Mouse (Mus musculus): ENCODE results near the gene Tlx1. TPM values are rescaled to one million over a fixed set of nuclear protein-coding genes. Genes with fewer than 3 reads are reported as not detected.

Gene Tlx1
- not detected in 2 replicates for polyA plus RNA-seq (2012; ENCODE audit: insufficient read depth, insufficient read length, missing spikeins)

- no peak within 1 kb of the TSS for H3K4me3 ChIP-seq (ENCODE audit: insufficient read depth, low read length)
- no peaks in the 10 kb centered on the region for H3K4me1 ChIP-seq (ENCODE audit: control insufficient read depth, insufficient read depth, low read length)
- H3K27ac ChIP-seq (ENCODE audit: insufficient read depth, low read depth, low read length) = no peak within 1 kb of the TSS
- TF ChIP-seq POLR2A (IDR thresholded peaks at IDR 0.05; ENCODE audit: borderline replicate concordance, low read depth, low read length) (no peak), CTCF (IDR thresholded peaks at IDR 0.05; ENCODE audit: low read depth, low read length) (no peak)
Observed at GRCm38 (mm10) chr19:45150490-45151181, at the start of gene Tlx1. Gene Tlx1, plus strand, starts transcription at chr19:45150680.

DNA sequence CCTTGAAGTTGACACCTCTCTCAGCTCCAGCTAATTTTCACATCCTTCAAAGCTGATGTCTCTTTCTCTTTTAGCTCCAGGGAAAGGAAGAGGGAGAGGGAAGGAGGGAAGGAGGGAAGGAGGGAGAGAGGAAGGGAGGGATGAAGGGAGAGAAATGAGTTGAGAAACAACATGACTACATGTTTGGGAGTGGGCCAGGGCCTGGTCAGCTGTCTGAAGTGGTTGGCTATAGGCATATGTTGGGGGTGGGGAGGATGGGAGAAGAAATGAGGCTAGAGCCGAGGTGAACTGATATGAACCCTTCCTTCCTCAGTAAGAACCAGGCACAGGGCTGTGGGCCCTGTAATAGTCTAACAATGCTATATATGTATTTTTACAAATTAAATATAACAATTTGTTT, 44.9 kb upstream of the Tlx1 start:
- Histone ChIP-seq H3K27ac (ENCODE audit: insufficient read depth, low read depth, low read length) (no peak overlapping the region), H3K4me1 (ENCODE audit: control insufficient read depth, insufficient read depth, low read length) (no peaks in the 10 kb centered on the region), H3K4me3 (ENCODE audit: insufficient read depth, low read length) (no peak overlapping the region)
- TF ChIP-seq POLR2A (IDR thresholded peaks at IDR 0.05; ENCODE audit: borderline replicate concordance, low read depth, low read length) = no peak
- no peak for TF ChIP-seq CTCF (IDR thresholded peaks at IDR 0.05; ENCODE audit: low read depth, low read length)

- TF ChIP-seq CTCF (IDR thresholded peaks at IDR 0.05; ENCODE audit: low read depth, low read length) (no peak), POLR2A (IDR thresholded peaks at IDR 0.05; ENCODE audit: borderline replicate concordance, low read depth, low read length) (no peak)
- H3K27ac ChIP-seq (ENCODE audit: insufficient read depth, low read depth, low read length) = no peak overlapping the region
- no peak overlapping the region for H3K4me3 ChIP-seq (ENCODE audit: insufficient read depth, low read length)
- H3K4me1 ChIP-seq (ENCODE audit: control insufficient read depth, insufficient read depth, low read length) = no peaks in the 10 kb centered on the region
Observed at GRCm38 (mm10) chr19:45106689-45107088, 43.8 kb upstream of the Tlx1 start.

DNA sequence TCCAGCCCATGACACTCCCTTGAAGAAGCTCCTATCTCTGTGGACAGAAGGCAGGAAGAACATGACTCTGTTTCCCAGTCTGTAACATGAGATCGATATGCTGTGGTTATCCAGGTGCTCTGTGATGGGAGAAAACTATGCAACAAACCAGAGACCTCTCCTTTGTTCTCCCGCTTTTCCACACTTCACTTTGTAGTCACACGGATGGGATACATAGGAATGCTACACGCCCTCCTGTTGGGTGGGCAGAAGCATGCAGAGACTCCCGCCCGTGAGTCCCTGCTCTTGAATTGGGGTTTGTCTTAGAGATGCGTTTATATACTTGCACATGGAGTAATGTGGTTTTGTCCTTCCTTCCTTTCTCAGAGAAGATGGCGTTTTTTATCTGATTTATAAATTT, 39.8 kb upstream of the Tlx1 start:
- no peaks in the 10 kb centered on the region for H3K4me1 ChIP-seq (ENCODE audit: control insufficient read depth, insufficient read depth, low read length)
- TF ChIP-seq CTCF (IDR thresholded peaks at IDR 0.05; ENCODE audit: low read depth, low read length) (no peak), POLR2A (IDR thresholded peaks at IDR 0.05; ENCODE audit: borderline replicate concordance, low read depth, low read length) (no peak)
- no peak overlapping the region for H3K4me3 ChIP-seq (ENCODE audit: insufficient read depth, low read length)
- no peak overlapping the region for H3K27ac ChIP-seq (ENCODE audit: insufficient read depth, low read depth, low read length)

DNA sequence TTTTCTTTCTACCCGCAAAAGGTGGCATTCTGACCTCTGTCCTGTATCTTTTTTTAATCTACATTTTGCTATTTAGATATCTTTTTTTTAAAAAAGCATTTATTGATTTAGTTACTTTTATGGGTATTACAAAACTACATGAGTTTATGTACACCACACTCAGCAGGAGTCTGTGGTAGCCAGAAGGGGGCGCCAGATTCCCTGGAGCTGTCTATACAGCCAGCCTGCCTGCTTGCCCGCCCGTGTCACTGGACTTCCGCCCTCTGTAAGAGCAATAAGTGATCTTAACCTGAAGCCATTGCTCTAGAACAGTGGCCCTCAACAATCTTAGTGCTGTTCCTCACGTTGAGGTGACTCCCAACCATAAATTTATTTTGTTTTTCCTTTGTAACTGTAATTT, 38.0 kb upstream of the Tlx1 start:
- TF ChIP-seq POLR2A (IDR thresholded peaks at IDR 0.05; ENCODE audit: borderline replicate concordance, low read depth, low read length) = no peak
- TF ChIP-seq CTCF (IDR thresholded peaks at IDR 0.05; ENCODE audit: low read depth, low read length) = peak; percentile 16; the same call in 1 of the 2 replicates
- Histone ChIP-seq H3K4me1 (ENCODE audit: control insufficient read depth, insufficient read depth, low read length) (no peaks in the 10 kb centered on the region), H3K27ac (ENCODE audit: insufficient read depth, low read depth, low read length) (no peak overlapping the region), H3K4me3 (ENCODE audit: insufficient read depth, low read length) (no peak overlapping the region)

DNA sequence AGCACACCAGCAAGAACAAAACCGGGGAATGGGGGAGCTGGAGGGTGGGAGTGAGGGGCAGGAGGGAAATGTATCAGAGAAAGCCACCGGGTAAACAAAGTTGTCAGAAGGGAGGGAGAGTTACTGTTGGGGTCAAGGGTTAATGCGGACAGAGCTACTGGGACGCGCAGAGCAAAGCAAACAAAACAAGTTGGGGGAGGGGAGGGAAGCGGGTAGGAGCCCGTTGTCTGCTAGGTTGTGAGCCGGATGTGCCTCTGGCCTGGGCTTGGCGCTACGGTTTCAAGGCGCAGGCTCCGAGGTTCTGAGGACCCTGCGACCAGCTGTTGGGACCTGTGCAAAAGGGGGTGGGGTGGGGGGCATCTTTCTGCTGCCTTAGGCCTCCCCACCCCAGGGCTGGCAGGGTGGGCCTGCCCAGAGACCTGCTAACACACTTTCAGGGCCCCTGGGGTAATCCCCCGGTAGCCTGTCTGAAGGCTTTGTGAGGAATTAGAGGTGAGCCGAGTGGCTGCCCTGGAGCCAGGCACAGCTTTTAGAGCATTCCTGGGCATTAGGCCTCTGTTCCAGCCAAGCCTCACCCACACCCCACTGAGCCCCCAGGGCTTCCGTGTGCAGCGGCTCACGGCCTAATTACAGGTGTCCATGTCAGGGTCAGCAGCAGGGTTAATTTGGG, 36.6 kb upstream of the Tlx1 start:
- TF ChIP-seq POLR2A (IDR thresholded peaks at IDR 0.05; ENCODE audit: borderline replicate concordance, low read depth, low read length) (no peak), CTCF (IDR thresholded peaks at IDR 0.05; ENCODE audit: low read depth, low read length) (no peak)
- H3K4me1 ChIP-seq (ENCODE audit: control insufficient read depth, insufficient read depth, low read length) = no peaks in the 10 kb centered on the region
- H3K4me3 ChIP-seq (ENCODE audit: insufficient read depth, low read length) = no peak overlapping the region
- no peak overlapping the region for H3K27ac ChIP-seq (ENCODE audit: insufficient read depth, low read depth, low read length)

- Histone ChIP-seq H3K4me1 (ENCODE audit: control insufficient read depth, insufficient read depth, low read length) (no peaks in the 10 kb centered on the region), H3K27ac (ENCODE audit: insufficient read depth, low read depth, low read length) (no peak overlapping the region), H3K4me3 (ENCODE audit: insufficient read depth, low read length) (no peak overlapping the region)
- TF ChIP-seq CTCF (IDR thresholded peaks at IDR 0.05; ENCODE audit: low read depth, low read length) (no peak), POLR2A (IDR thresholded peaks at IDR 0.05; ENCODE audit: borderline replicate concordance, low read depth, low read length) (no peak)
Observed at GRCm38 (mm10) chr19:45114772-45115171, 35.7 kb upstream of the Tlx1 start.

DNA sequence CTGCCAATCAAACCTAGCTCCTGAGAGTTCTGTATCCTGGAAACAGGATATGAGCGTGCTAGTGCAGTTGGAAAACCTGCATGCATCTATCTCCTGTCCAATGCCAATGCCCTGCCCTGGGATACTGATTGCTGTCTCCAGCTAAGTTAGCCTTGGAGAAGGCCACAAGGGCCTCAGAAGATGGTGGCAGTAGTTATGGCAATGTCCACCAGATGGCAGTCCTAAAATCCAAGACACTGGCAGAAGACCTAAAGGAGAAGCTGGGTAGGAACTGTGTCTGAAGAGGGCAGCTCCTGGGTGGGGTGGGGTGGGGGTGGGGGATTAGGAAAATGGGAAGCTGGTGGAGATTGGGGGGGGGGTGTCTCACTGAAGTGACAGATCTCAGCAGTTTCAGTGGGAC, 33.7 kb upstream of the Tlx1 start:
- Histone ChIP-seq H3K4me1 (ENCODE audit: control insufficient read depth, insufficient read depth, low read length) (no peaks in the 10 kb centered on the region), H3K4me3 (ENCODE audit: insufficient read depth, low read length) (no peak overlapping the region), H3K27ac (ENCODE audit: insufficient read depth, low read depth, low read length) (no peak overlapping the region)
- TF ChIP-seq POLR2A (IDR thresholded peaks at IDR 0.05; ENCODE audit: borderline replicate concordance, low read depth, low read length) (no peak), CTCF (IDR thresholded peaks at IDR 0.05; ENCODE audit: low read depth, low read length) (peak; percentile 26; the same call in 1 of the 2 replicates)

- Histone ChIP-seq H3K27ac (ENCODE audit: insufficient read depth, low read depth, low read length) (no peak overlapping the region), H3K4me3 (ENCODE audit: insufficient read depth, low read length) (no peak overlapping the region), H3K4me1 (ENCODE audit: control insufficient read depth, insufficient read depth, low read length) (no peaks in the 10 kb centered on the region)
- TF ChIP-seq CTCF (IDR thresholded peaks at IDR 0.05; ENCODE audit: low read depth, low read length) (no peak), POLR2A (IDR thresholded peaks at IDR 0.05; ENCODE audit: borderline replicate concordance, low read depth, low read length) (no peak)
Observed at GRCm38 (mm10) chr19:45131966-45132628, 18.4 kb upstream of the Tlx1 start.

DNA sequence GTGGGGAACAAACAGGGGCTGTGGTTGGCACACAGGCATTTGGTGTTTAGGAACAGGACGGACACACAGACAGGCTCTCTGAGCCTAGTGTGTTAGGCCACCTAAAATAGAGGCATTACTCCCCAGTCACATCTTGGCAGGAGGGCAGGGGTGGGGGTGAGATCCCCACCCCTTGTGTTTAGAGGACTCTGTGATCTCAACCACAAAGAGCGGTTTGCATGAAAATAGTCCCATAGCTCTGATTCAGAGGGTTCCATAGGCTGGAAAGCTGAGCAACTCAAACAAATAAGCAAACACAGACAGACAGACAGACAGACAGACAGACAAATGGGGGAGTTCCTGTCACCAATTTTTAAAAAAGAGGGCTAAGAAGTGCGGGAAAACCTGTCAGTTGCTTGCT, 7.9 kb upstream of the Tlx1 start:
- H3K4me1 ChIP-seq (ENCODE audit: control insufficient read depth, insufficient read depth, low read length) = no peaks in the 10 kb centered on the region
- no peak for TF ChIP-seq CTCF (IDR thresholded peaks at IDR 0.05; ENCODE audit: low read depth, low read length)
- TF ChIP-seq POLR2A (IDR thresholded peaks at IDR 0.05; ENCODE audit: borderline replicate concordance, low read depth, low read length) = no peak
- no peak overlapping the region for H3K4me3 ChIP-seq (ENCODE audit: insufficient read depth, low read length)
- no peak overlapping the region for H3K27ac ChIP-seq (ENCODE audit: insufficient read depth, low read depth, low read length)
